Mouse (Mus musculus): ENCODE results near the gene Mrap.
A peak's percentile ranks its signal among the peaks of the same experiment; 100 is the strongest.

Mrap gene

GRCm38 (mm10) chr16:90738092-90738956, at the start of gene Mrap:
TSS of gene Mrap (plus strand) at chr16:90738207.
- DNase-seq (ENCODE audit: low spot score), result peak; percentile 45

- DNase-seq (ENCODE audit: low spot score), result no peak
These were observed 45.2 kb upstream of the Mrap start for GRCm38 (mm10) chr16:90692704-90693385.

GRCm38 (mm10) chr16:90693625-90694024, 44.4 kb upstream of the Mrap start:
- no peak for DNase-seq (ENCODE audit: low spot score)

- peak; percentile 90 for DNase-seq (ENCODE audit: low spot score)
These were observed 43.3 kb upstream of the Mrap start for GRCm38 (mm10) chr16:90694719-90695118.

GRCm38 (mm10) chr16:90695121-90695520, 42.9 kb upstream of the Mrap start:
- DNase-seq (ENCODE audit: low spot score), result no peak

GRCm38 (mm10) chr16:90696306-90696705, 41.7 kb upstream of the Mrap start:
- no peak for DNase-seq (ENCODE audit: low spot score)

- no peak for DNase-seq (ENCODE audit: low spot score)
These were observed 38.6 kb upstream of the Mrap start for GRCm38 (mm10) chr16:90699390-90699789.

- no peak for DNase-seq (ENCODE audit: low spot score)
These were observed 36.5 kb upstream of the Mrap start for GRCm38 (mm10) chr16:90701541-90701940.

- DNase-seq (ENCODE audit: low spot score), result peak; percentile 79
These were observed 34.4 kb upstream of the Mrap start for GRCm38 (mm10) chr16:90703646-90704045.

GRCm38 (mm10) chr16:90704161-90704825, 33.7 kb upstream of the Mrap start:
- DNase-seq (ENCODE audit: low spot score), result peak; percentile 30

GRCm38 (mm10) chr16:90706279-90706678, 31.7 kb upstream of the Mrap start:
- DNase-seq (ENCODE audit: low spot score), result peak; percentile 51

- peak; percentile 64 for DNase-seq (ENCODE audit: low spot score)
These were observed 28.2 kb upstream of the Mrap start for GRCm38 (mm10) chr16:90709711-90710289.

- DNase-seq (ENCODE audit: low spot score), result no peak
These were observed 27.7 kb upstream of the Mrap start for GRCm38 (mm10) chr16:90710313-90710712.

GRCm38 (mm10) chr16:90724051-90724450, 14.0 kb upstream of the Mrap start:
- no peak for DNase-seq (ENCODE audit: low spot score)

- no peak for DNase-seq (ENCODE audit: low spot score)
These were observed 11.3 kb upstream of the Mrap start for GRCm38 (mm10) chr16:90726600-90727227.

- peak; percentile 98 for DNase-seq (ENCODE audit: low spot score)
These were observed 10.5 kb upstream of the Mrap start, which contains the start of gene Mis18a for GRCm38 (mm10) chr16:90727233-90728115. TSS of gene Mis18a (minus strand) at chr16:90727404.

GRCm38 (mm10) chr16:90735611-90736010, 2.4 kb upstream of the Mrap start:
- DNase-seq (ENCODE audit: low spot score), result no peak

- no peak for DNase-seq (ENCODE audit: low spot score)
These were observed 1.2 kb upstream of the Mrap start for GRCm38 (mm10) chr16:90736672-90737270.

- DNase-seq (ENCODE audit: low spot score), result no peak
These were observed 9.1 kb downstream of the Mrap start for GRCm38 (mm10) chr16:90747143-90747542.

- no peak for DNase-seq (ENCODE audit: low spot score)
These were observed 10.2 kb downstream of the Mrap start for GRCm38 (mm10) chr16:90748169-90748568.

Measured in embryo, embryonic 10 days (tissue).